Mouse (Mus musculus) left cerebral cortex, postnatal 4 days (tissue): ENCODE results near the gene Plekhj1. TPM values are rescaled to one million over a fixed set of nuclear protein-coding genes. Genes with fewer than 3 reads are reported as not detected.
"Not testable (repeated sequence)": the region's sequence is repeated elsewhere in the genome, so short reads cannot be mapped to it uniquely, and the experiment has no call there.

Source experiments
- DNase-seq: peaks from one replicate; pipeline ENCODE4 v3.0.0-alpha.2; 2022
- intact Hi-C: fragments of 180-260 bp; cut with DNase I; formaldehyde crosslinking; loops from one replicate; pipeline ENCODE4 v1.15.1; 2025
- total RNA-seq, 2 experiments: library from RNA; stranded (reverse); gene quantifications; 2 replicates each; pipeline ENCODE4 v1.2.3; 2021

Gene Plekhj1
- total RNA-seq, 2 experiments from 2014 or later = 73.2 to 86.2 TPM

DNA sequence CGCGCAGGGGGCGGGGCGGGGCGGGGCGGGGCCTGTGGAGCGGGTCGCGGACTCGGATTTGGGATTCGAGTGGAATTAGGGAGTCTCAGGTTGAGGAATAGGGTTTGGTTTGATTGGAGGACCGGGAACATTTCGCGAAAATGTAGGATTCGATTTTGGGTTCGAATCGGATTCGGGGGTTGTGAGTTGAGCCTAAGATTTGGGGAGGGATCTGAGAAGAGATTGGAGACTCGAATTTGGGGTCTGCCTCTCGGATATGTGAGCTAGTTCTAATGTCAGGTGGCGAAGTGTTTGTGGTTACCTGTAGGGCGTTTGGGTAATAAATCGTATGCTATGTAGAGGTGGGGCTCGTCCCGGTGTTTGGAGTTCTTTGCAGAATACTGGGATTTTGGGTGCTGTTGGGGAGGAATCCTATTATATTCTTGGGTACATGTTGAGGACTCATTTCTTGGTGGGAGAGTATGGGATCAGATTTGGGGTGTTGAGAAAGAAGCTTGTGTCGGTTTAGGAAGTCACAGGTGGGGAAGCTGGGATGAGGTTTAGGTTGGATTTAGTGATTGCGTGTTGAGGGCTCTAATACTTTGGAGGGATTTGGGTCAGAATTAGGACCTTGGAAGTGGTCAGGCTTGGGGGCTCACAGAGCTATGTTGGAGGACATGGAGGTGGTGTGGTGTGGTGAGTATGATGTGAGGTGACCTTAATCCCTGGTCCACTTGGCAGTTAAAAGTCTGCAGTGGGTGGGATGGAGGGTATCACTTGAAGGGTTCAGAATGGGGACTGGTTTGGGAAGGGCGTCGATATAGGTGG, 28.8 kb upstream of the Plekhj1 start:
- no peak for DNase-seq
- intact Hi-C loops = loop anchor here (5.0 kb wide), 1 partner anchor 170 kb away; no protein-coding TSS in a partner anchor

DNA sequence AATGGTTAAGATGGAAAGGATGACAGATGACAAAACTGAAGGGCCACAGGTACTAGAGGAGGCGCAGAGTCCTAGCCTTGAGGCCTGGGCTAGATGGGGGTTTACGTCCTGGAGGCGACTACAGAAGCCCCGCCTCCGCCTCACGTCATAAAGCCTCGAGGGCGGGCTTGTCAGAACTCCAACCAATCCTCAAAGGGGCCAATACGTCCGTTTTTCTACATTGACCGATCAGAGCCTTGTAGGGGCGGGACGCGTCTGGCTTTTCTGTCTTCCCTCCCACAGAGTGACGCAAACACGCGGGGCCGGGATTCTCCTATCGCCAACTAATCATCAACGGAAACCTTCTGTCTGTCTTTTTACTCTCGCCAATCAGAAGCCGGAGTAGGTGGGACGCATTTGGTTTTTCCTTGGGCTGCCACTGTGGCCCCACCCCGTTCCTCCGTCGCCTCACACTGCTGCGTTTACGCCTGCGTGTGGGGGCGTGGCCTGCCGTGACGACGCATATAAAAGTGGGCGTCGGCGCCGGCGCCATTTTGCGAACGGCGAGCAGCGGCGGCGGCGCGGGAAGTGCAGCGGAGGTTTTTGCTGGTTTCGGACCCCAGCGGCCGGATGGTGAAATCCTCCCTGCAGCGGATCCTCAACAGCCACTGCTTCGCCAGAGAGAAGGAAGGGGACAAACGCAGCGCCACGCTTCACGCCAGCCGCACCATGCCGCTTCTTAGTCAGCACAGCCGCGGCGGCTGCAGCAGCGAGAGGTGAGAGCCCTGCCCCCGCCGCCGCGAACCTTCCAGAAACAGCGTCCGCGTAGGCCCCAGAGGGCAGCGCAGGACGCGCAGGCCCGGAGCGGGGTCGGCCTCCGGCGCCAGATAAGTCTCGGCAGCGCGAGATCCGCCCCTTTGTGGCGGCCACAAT, 28.0 kb upstream of the Plekhj1 start, which contains the start of gene Oaz1:
TSS of gene Oaz1 (plus strand) at position 506 of the 912 bp plus-strand sequence.
- DNase-seq = peak; percentile 98
- intact Hi-C loops = loop anchor here (5.0 kb wide), 1 partner anchor 171 kb away; no protein-coding TSS in a partner anchor

DNA sequence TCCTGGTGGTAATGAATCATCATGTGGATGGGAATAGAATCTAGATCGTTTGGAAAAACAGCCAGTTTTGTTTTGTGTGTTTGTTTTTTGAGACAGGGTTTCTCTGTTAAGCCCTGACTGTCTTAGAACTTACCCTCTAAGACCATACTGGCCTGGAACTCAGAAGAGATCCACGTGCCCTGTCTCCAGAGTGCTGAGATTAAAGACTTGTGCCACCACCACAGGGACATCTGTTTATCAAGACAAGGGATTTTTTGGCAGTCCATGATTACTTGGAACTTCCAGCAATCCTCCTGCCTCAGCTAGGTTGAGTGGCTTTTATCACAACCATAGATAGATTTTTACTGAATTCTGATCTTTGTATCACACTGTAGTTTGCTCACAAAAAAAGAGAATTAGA, 26.4 kb upstream of the Plekhj1 start:
- no peak for DNase-seq
- intact Hi-C loops = loop anchor here (5.0 kb wide), 2 partner anchors 57 to 172 kb away; no protein-coding TSS in a partner anchor

DNA sequence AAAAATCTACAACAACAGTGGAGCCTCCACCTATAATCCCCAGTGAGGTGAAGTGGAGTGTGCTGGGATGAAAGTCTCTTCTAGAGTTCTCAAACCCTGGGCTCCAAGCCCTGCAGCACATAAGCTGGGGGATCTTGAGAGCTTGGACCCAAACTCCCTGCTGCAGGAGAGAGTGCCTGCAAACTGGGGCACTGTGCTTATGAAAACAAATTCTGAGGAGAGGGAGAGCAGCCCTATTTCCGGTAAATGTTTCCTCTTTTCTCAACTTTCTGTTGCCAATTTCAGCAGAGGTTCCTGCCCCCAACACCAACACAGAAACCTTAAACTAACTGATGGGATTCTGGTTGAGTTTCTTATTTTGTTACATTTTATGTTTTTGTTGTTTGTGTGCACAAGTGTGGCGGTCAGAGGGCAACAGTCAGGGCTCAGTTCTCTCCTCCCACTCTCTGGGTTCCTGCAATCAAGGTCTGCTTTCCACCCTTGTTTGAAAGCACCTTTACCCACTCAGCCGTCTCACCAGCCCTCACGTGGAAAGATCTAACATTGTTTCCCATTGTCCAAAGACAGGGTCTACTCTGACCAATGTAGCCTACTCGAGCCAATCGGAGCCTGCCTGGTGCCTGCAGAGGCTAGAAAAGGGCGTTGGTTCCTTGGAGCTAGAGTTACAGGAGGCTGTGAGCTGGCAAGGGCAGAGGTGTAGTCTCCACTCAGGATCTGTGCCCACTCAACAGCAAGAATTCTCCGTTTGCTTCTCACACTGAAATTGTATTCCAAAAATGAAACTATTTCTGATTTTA, 25.6 kb upstream of the Plekhj1 start:
- DNase-seq = no peak
- intact Hi-C loops = loop anchor here (5.0 kb wide), 1 partner anchor 58 kb away; no protein-coding TSS in a partner anchor

DNA sequence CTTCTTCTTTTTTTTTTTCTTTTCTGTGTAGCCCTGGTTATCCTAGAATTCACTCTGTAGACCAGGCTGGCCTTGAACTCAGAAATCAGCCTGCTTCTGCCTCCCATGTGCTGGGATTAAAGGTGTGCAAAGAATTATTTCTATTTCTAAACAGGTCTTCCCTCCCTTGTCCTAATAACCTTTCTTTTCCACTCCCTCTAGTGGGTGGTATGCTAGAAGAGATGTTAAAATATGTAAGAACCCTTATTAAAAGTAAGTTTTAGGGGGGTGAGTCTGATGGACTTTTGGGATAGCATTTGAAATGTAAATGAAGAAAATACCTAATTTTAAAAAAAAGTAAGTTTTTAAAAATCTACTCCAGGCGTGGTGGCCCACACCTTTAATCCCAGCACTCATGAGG, 24.9 kb upstream of the Plekhj1 start:
- intact Hi-C loops = loop anchor here (5.0 kb wide), 1 partner anchor 59 kb away; no protein-coding TSS in a partner anchor
- DNase-seq = no peak

DNA sequence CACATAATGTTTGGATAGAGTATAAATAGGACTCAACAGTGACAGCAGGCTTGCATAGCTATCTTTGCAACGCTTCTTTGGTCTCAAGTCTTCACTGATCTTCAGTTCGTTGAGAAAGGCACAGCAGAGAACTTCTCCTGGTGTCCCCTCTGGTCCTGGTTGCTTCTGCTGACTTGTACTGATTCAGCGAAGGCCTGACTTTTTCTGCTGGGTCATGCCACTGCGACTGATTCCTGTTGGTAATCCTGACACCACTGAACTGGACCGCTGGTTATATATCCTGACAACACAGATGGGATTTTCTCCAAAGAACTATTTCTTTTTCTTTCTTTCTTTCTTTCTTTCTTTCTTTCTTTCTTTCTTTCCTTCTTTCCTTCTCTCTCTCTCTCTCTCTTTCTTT, 24.1 kb upstream of the Plekhj1 start:
- no peak for DNase-seq
- intact Hi-C loops = loop anchor here (5.0 kb wide), 1 partner anchor 60 kb away; no protein-coding TSS in a partner anchor

DNA sequence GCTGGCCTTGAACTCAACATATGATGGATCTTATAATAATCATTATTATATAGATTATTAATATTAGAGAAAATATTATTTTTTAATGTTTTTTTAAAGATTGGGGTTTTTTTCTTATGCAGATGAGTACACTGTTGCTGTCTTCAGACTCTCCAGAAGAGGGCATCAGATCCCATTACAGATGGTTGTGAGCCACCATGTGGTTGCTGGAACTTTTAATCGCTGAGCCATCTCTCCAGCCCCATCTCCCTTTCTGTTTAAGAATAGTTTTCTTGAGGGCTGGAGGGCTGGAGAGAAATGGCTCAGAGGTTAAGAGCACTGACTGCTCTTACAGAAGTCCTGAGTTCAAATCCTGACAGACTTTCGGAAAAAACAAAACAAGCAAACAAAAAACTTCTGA, 23.6 kb upstream of the Plekhj1 start:
- intact Hi-C loops = loop anchor here (5.0 kb wide), 1 partner anchor 60 kb away; no protein-coding TSS in a partner anchor
- no peak for DNase-seq

DNA sequence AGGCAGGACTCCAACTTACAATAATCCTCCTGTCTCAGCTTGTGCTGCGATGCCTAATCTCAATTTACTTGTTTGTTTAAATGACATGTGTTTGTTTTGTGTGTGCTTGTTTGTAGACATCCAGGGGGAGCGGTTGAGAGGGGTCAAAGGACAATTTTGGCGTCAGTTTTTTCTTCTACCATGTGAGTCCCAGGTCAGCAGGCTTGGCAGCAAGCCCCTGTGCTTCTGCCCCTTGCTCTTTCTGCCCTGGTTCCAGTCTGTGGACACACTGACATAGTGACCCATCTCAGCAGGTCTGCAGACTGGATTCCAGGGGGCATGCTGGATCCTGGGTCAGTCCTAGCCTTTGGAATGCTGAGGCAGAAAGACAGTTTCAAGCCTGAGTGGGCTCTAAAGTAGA, 21.0 kb upstream of the Plekhj1 start:
- DNase-seq = no peak
- intact Hi-C loops = no loop called here

DNA sequence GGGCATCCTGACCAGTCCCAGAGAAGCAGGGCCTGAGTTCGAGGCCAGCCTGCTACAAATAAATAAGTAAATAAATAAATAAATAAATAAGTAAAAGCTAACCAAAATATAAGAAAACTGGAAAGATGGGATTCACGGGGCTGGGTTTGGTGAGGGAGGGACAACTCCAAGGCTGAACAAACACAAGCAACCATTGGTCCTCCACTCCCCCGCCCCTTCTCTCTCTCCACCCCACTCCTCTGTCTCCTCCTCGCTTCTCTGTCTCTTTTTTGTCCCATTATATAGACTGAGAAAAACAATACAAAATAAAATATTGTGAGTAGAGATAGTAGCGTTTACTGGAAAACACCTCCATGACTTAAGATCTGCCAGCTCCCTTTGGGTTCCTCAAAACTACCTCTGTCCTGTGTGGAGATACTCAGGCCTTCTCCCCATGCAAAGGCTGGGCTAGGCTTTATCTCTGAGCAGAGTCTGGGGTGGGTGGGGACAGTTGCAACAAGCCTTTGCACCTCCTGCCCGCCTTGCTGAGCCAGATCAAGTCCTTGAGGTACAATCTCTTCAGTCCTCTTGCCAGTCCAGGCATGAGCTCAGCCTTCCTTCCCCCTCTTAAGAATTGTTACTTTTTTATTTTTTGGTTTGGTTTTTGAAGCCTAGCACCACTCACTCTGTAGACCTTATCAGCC, 20.3 kb upstream of the Plekhj1 start:
- intact Hi-C loops = no loop called here
- DNase-seq = no peak

DNA sequence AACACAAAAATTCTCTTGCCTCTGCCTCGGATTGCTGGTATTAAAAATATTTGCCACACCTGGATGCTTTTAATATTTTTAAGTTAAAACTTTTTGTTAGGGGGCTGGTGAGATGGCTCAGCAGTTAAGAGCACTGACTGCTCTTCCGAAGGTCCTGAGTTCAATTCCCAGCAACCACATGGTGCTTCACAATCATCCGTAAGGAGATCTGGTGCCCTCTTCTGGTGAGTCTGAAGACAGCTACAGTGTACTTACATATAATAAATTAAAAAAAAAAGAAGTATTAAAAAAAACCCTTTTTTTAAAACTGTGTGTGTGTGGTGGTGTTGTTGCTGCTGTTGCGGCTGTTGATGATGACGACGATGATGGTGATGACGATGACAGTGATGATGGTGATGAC, 19.5 kb upstream of the Plekhj1 start:
- DNase-seq, intact Hi-C loops: not testable (repeated sequence)

DNA sequence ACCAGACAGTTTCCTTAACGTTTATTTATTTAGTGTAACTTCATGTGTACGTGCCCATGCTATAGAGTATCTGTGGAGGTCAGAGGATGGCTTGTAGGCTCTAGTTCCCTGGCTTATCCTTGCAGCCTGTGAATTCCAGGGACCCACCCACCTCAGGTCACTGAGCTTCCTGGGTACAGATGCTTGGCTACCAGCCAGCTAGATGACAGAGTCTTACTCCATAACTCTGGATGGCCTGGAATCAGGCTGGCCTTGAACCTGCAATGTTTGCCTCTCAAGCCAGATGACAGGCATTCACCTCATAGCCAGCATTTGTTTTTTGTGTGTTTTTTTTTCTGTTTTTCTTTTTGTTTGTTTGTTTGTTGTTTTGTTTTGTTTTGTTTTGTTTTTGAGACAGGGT, 18.7 kb upstream of the Plekhj1 start:
- no peak for DNase-seq
- intact Hi-C loops = no loop called here

DNA sequence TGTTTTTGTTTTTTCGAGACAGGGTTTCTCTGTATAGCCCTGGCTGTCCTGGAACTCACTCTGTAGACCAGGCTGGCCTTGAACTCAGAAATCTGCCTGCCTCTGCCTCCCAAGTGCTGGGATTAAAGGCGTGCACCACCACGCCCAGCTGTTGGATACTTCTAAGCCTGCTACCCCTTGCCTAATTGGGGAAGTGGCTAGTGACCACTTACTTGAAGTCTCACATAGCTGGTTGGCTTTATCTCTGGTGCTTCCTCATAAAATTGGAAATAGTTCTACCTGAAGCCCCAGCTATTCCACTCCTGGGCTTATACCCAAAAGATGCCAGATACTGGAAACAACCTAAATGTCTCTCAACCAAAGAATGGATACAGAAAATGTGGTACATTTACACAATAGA, 17.9 kb upstream of the Plekhj1 start:
- intact Hi-C loops = not testable (repeated sequence)

DNA sequence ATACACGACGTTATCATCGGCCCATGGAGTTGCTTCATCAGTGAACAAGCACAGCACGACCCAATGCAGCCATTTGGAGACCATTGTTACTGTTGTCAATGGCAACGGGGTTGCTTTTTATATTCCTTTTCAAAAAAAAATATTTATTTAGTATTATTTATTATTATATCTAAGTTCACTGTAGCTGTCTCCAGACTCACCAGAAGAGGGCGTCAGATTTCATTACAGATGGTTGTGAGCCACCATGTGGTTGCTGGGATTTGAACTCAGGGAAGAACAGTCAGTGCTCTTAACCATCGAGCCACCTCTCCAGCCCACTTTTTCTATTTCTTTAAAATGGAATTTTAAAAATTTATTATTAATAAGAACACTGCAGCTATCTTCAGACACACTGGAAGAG, 16.4 kb upstream of the Plekhj1 start:
- no peak for DNase-seq
- intact Hi-C loops = no loop called here

More for the DNA sequence above, 17.9 kb upstream of the Plekhj1 start:
- DNase-seq = not testable (repeated sequence)

DNA sequence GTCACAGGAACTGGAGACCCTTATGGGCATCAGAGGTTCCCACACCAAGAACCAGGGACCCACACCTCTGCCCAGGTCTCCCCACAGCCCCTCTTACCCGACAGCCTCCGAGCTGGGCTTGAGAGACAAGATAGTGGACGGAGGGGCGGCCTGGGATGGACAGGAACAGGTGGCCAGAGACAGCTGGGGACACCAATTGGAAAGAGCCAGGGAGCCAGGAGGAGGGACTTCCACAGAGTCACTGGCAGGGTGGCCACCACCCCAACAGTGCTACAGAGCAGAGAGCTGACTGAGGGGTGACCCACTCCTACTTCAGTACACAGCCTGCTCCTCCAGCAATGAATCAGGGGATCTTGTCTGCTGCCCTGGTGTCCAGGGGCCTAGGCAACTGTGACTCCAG, 14.9 kb upstream of the Plekhj1 start, which contains the start of gene Jsrp1:
TSS of gene Jsrp1 (minus strand) at position 133 of the 400 bp plus-strand sequence.
- no peak for DNase-seq
- intact Hi-C loops = no loop called here

DNA sequence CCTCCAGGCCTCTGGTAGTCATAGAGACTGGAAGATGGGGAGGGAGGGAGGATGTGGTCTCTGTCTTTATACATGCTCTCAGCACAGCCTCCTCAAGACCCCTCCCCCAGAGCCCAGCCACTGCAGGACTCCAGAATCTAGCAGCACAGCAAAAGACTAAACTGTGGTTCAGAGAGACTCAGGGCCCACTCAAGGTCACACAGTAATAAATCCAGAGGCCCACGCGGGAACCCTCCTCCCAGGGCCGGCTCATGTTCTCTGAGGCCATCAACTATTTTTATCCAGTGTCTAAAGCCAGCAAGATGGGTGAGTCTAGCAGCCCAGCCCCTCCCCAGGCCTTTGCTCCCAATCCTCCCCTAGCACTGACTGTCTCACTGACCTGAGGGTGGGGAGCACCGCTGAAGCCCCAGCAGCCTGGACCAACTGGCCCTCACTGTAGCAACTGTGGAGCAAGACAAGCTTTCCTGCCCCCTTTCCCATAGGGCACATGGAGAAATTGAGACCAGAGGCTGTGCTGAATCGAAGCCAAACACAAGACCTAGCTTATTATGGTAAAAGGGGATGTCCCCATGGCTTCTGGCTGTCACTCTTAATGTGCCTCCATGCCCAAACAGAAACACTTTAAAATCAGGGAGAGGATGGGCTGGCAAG, 14.1 kb upstream of the Plekhj1 start:
- DNase-seq = no peak
- intact Hi-C loops = no loop called here

DNA sequence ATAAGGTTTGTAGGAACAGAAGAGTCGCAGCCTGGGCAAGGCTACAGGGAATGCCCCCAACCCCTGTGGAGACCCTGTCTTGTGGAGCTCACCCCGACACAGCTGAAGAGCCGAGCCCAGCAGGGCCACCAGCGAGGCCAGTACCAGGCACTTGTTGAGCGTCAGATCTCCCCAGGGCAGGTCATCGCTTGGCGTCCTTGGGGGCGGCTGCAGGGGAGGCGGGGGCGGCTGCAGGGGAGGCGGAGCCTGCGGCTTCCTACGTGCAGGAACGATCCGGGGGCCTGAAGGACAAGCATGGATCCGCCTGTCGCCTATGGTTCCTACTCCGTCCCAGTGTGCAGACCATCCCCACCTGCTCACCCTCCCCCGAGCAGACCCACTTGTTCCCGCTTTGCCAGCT, 11.7 kb upstream of the Plekhj1 start:
- intact Hi-C loops = no loop called here
- no peak for DNase-seq

DNA sequence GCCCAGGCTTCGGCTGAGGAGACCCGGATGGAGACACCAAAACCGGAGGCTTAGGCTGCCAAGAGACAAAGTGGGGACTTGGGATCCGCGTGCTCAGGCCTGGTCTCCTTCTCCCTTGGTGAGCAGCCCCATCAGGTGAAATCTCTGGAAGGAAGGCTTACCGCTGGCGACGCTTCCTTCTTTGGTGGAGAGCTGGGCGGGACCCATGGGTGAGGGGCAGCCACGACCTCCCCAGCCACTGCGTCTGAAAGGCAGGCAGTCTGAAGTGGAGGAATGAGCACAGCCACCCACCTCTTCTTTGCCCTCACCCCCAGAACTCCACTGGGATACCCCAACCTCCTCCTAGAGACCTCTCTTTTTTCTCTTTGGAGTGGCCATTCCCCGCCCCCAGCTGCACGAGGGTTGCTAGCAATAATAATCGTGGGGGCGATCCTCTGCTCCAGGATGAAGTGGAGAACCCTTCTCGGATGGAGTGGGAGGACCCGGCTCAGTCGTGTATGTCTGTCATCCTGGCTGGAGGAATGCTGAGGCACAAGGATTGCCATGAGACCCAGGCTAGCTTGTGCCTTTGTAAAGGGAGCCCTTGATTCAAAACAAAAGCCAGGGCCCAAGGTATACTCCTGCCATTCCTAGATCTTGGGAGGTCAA, 10.7 kb upstream of the Plekhj1 start:
- DNase-seq = no peak
- intact Hi-C loops = no loop called here

DNA sequence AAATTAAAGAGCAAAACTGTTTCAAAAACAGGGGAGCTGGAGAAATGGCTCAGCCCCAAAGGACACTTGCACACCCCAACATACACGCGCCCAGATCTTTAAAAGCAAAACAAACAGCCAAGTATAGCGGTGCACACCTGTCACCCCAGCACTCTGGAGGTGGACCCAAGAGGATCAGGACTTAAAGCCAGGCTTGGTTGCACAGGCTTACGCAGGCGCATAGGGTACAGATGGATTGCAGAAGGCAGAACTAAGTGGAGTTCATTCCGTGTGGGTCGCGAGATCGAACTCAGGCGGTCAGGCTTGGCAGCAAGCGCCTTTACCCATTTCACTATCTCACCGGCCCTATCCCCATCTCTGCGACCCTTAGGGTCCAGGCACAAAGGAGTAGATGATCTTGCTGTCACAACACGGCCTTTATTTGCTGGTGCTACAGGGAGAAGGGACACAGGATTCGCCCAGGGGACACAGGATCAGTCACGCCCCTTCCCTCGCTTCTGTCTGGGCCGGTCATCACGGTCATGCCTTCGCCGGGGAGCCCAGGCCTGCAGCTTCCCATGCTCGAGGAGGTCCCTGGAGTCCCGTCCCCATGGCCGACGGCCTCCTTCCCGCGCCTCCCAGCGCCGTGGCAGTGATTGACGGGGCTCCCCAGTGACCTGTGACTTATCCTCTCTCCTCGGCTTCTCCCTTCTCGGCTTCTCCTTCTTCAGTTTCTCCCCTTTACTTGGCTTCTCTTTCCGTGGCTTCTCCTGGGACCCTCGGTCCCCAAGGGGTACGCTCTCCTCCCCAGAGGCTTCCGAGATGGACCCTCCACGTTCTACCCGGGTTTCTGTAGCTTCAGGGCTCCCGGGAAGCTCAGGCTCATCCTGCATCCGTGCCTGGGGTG, 9.9 kb upstream of the Plekhj1 start:
- intact Hi-C loops = no loop called here
- no peak for DNase-seq
